Mouse (Mus musculus) limb, embryonic 13.5 days (tissue): Measurements from ENCODE around the gene Olfr1225. TPM values are rescaled to one million over a fixed set of nuclear protein-coding genes. Genes with fewer than 3 reads are reported as not detected.
"Not testable (repeated sequence)": the region's sequence is repeated elsewhere in the genome, so short reads cannot be mapped to it uniquely, and the experiment has no call there.

ENCODE experiments used
- ATAC-seq: fragments of 200-750 bp; cut with Nextera tagmentation; 2 replicates; pipeline ENCODE4 v1.8.0; 2017; ENCODE audit warnings: low read depth, moderate number of reproducible peaks, moderate TSS enrichment; ENCODE audit not compliant: low FRiP score
- H3K27ac ChIP-seq: fragments of 300-500 bp; sonication (generic); 2 replicates; pipeline ENCODE4 v1.5.1; 2015; ENCODE audit warnings: inconsistent platforms, mild to moderate bottlenecking, moderate library complexity
- H3K27me3 ChIP-seq: fragments of 300-500 bp; sonication (generic); 2 replicates; pipeline ENCODE4 v1.6.1; 2015; ENCODE audit warnings: mild to moderate bottlenecking, inconsistent platforms
- H3K36me3 ChIP-seq: fragments of 300-500 bp; sonication (generic); 2 replicates; pipeline ENCODE4 v1.6.1; 2015; ENCODE audit warnings: inconsistent platforms, mild to moderate bottlenecking, moderate library complexity
- H3K4me1 ChIP-seq: fragments of 300-500 bp; sonication (generic); 2 replicates; pipeline ENCODE4 v1.6.1; 2015; ENCODE audit warnings: inconsistent platforms
- H3K4me2 ChIP-seq: fragments of 300-500 bp; sonication (generic); replicated peaks from 2 replicates; pipeline ENCODE4 v1.6.1; 2015; ENCODE audit warnings: inconsistent platforms, mild to moderate bottlenecking, moderate library complexity
- H3K4me3 ChIP-seq: fragments of 300-500 bp; sonication (generic); 2 replicates; pipeline ENCODE4 v1.5.1; 2015; ENCODE audit warnings: moderate library complexity, mild to moderate bottlenecking, inconsistent platforms
- H3K9ac ChIP-seq: fragments of 300-500 bp; sonication (generic); 2 replicates; pipeline ENCODE4 v1.6.1; 2015; ENCODE audit warnings: mild to moderate bottlenecking, inconsistent platforms
- H3K9me3 ChIP-seq: fragments of 300-500 bp; sonication (generic); 2 replicates; pipeline ENCODE4 v1.6.1; 2016; ENCODE audit warnings: inconsistent platforms
- WGBS: fragments of 180-500 bp; shearing (Covaris S2); methylation state at CpG from one replicate; pipeline ENCODE4 v1.1.7; 2015; 5-methylcytosine and 5-hydroxymethylcytosine counted together
- polyA plus RNA-seq: library from polyadenylated mRNA; unstranded; fragments of >200 nt; fragmentation: Nextera tagmentation; extraction: Ambion mirVana; gene quantifications from 2 replicates; pipeline ENCODE4 v1.2.1, GENCODE M21; 2015

Gene Olfr1225
- polyA plus RNA-seq: not detected in 2 replicates

GRCm38 (mm10) chr2:89174569-89174968 is at the start of gene Olfr1225:
Gene Olfr1225, minus strand, starts transcription at chr2:89174669.
- Histone ChIP-seq H3K36me3 (no peaks in the 10 kb centered on the region), H3K9ac (no peak within 1 kb of the TSS), H3K27ac (no peak within 1 kb of the TSS), H3K27me3 (no peaks in the 10 kb centered on the region), H3K4me3 (no peak within 1 kb of the TSS), H3K9me3 (no peaks in the 10 kb centered on the region), H3K4me1 (no peaks in the 10 kb centered on the region), H3K4me2 (no peak within 1 kb of the TSS)
- 84% methylated on average over 1 of the region's 1 CpGs for WGBS
- ATAC-seq: no peak

GRCm38 (mm10) chr2:89199948-89200347 is 25.5 kb upstream of the Olfr1225 start, which contains the start of gene Olfr1226:
Gene Olfr1226, minus strand, starts transcription at chr2:89200048.
- 64% methylated on average over 2 of the region's 2 CpGs for WGBS
- no peak within 1 kb of the TSS for H3K4me3 ChIP-seq
- H3K4me1 ChIP-seq: no peaks in the 10 kb centered on the region
- H3K9me3 ChIP-seq: no peaks in the 10 kb centered on the region
- H3K27me3 ChIP-seq: no peaks in the 10 kb centered on the region
- H3K4me2 ChIP-seq: no peak within 1 kb of the TSS
- H3K9ac ChIP-seq: no peak within 1 kb of the TSS
- no peaks in the 10 kb centered on the region for H3K36me3 ChIP-seq
- H3K27ac ChIP-seq: no peak within 1 kb of the TSS
- no peak for ATAC-seq

- Histone ChIP-seq H3K9ac (no peak overlapping the region), H3K4me1 (no peaks in the 10 kb centered on the region), H3K4me3 (no peak overlapping the region), H3K27ac (no peak overlapping the region), H3K4me2 (no peak overlapping the region), H3K36me3 (no peaks in the 10 kb centered on the region), H3K9me3 (no peaks in the 10 kb centered on the region), H3K27me3 (no peaks in the 10 kb centered on the region)
- 61% methylated on average over 3 of the region's 3 CpGs for WGBS
- ATAC-seq: no peak
These were observed 22.0 kb upstream of the Olfr1225 start for GRCm38 (mm10) chr2:89196325-89196982.

DNA sequence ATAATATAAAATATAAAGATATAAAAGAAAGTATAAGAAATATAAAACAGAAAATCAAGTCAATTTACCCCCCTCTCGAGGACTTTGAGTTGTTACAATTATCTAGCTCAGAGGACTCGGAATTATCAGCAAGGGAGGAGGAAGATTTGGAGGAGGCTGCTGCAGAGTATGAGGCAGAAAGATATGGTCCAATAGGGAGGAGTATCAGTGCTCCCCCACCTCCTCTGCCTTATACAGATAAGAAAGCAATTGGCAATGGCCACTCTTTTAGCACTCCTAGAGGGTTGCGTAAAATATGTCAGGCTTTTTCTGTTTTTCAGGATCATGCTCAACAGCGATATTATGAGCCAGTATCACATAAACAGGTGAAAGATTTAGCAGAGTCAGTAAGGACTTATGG is 9.8 kb downstream of the Olfr1225 start:
- H3K4me3 ChIP-seq, H3K27ac ChIP-seq, H3K9me3 ChIP-seq, H3K4me2 ChIP-seq, ATAC-seq, H3K9ac ChIP-seq, H3K27me3 ChIP-seq, H3K36me3 ChIP-seq, H3K4me1 ChIP-seq: not testable (repeated sequence)
- 87% methylated on average over 4 of the region's 4 CpGs for WGBS

DNA sequence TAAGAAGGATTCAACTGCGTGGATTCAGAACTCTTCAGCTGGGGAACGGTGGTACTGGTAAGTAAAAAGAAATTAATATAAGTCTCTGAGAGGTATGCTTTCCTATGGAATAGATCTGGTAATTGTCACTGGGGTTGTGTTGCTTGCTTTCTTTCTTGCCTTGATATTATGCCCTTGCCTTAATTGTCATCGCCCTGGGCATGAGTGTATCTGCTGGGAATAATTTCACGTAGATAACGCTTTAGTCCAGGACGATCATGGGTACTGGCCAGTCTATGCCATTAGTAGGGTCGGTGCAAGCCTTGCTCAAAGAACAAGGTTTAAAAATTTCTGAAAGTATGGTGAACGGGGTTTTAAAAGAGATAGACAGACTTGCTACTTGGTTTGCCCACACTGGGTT is 10.5 kb downstream of the Olfr1225 start, which contains the start of gene Olfr1224-ps1:
Gene Olfr1224-ps1, minus strand, starts transcription at position 101 of the 400 bp plus-strand sequence.
- 90% methylated on average over 8 of the region's 8 CpGs for WGBS
- not testable (repeated sequence) for H3K4me3 ChIP-seq, H3K4me2 ChIP-seq, H3K9ac ChIP-seq, H3K36me3 ChIP-seq, H3K27me3 ChIP-seq, H3K4me1 ChIP-seq, H3K9me3 ChIP-seq, ATAC-seq, H3K27ac ChIP-seq

- Histone ChIP-seq H3K9me3 (no peaks in the 10 kb centered on the region), H3K4me3 (no peak within 1 kb of the TSS), H3K4me1 (no peaks in the 10 kb centered on the region), H3K27ac (no peak within 1 kb of the TSS), H3K27me3 (no peaks in the 10 kb centered on the region), H3K4me2 (no peak within 1 kb of the TSS), H3K36me3 (no peaks in the 10 kb centered on the region), H3K9ac (no peak within 1 kb of the TSS)
- no peak for ATAC-seq
- WGBS: 70% methylated on average over 1 of the region's 1 CpGs
These were observed 23.0 kb downstream of the Olfr1225 start, which contains the start of gene Olfr1223 for GRCm38 (mm10) chr2:89151460-89151859. Gene Olfr1223, minus strand, starts transcription at chr2:89151560.

GRCm38 (mm10) chr2:89132954-89133353 is 41.5 kb downstream of the Olfr1225 start, which contains the start of gene Olfr1222:
Gene Olfr1222, minus strand, starts transcription at chr2:89133054.
- H3K4me2 ChIP-seq: no peak within 1 kb of the TSS
- no peak within 1 kb of the TSS for H3K4me3 ChIP-seq
- H3K9ac ChIP-seq: no peak within 1 kb of the TSS
- H3K27me3 ChIP-seq: no peaks in the 10 kb centered on the region
- no peaks in the 10 kb centered on the region for H3K4me1 ChIP-seq
- H3K9me3 ChIP-seq: no peaks in the 10 kb centered on the region
- WGBS: 85% methylated on average over 3 of the region's 3 CpGs
- H3K27ac ChIP-seq: no peak within 1 kb of the TSS
- ATAC-seq: no peak
- no peaks in the 10 kb centered on the region for H3K36me3 ChIP-seq

Other genes with a start within 250 kb of the Olfr1225 start
- gene Olfr1211, start 236.6 kb downstream of the Olfr1225 start, polyA plus RNA-seq: not detected in 2 replicates
- gene Olfr1212, start 220.7 kb downstream of the Olfr1225 start, polyA plus RNA-seq: not detected in 2 replicates
- not detected in 2 replicates for gene Gm13762, start 194.4 kb downstream of the Olfr1225 start, polyA plus RNA-seq
- gene Olfr1214, start 182.0 kb downstream of the Olfr1225 start, polyA plus RNA-seq: not detected in 2 replicates
- gene Olfr1215, start 167.7 kb downstream of the Olfr1225 start, polyA plus RNA-seq: not detected in 2 replicates
- gene Olfr1216, start 156.3 kb downstream of the Olfr1225 start, polyA plus RNA-seq: not detected in 2 replicates
- not detected in 2 replicates for gene Olfr1217, start 142.6 kb downstream of the Olfr1225 start, polyA plus RNA-seq
- gene Olfr1218, start 113.5 kb downstream of the Olfr1225 start, polyA plus RNA-seq: not detected in 2 replicates
- gene Olfr1219, start 91.2 kb downstream of the Olfr1225 start, polyA plus RNA-seq: not detected in 2 replicates
- gene Olfr1220, start 67.8 kb downstream of the Olfr1225 start, polyA plus RNA-seq: not detected in 2 replicates
- gene Olfr1221, start 57.4 kb downstream of the Olfr1225 start, polyA plus RNA-seq: not detected in 2 replicates
- not detected in 2 replicates for gene Olfr1222, start 41.6 kb downstream of the Olfr1225 start, polyA plus RNA-seq
- gene Olfr1223, start 23.1 kb downstream of the Olfr1225 start, polyA plus RNA-seq: not detected in 2 replicates
- gene Olfr1224-ps1, start 10.6 kb downstream of the Olfr1225 start, polyA plus RNA-seq: not detected in 2 replicates
- not detected in 2 replicates for gene Olfr1226, start 25.4 kb upstream of the Olfr1225 start, polyA plus RNA-seq
- gene Olfr1228, start 79.4 kb upstream of the Olfr1225 start, polyA plus RNA-seq: not detected in 2 replicates
- gene Olfr1229, start 113.3 kb upstream of the Olfr1225 start, polyA plus RNA-seq: not detected in 2 replicates
- not detected in 2 replicates for gene Olfr1230, start 122.6 kb upstream of the Olfr1225 start, polyA plus RNA-seq
- gene Olfr1231, start 132.4 kb upstream of the Olfr1225 start, polyA plus RNA-seq: not detected in 2 replicates
- not detected in 2 replicates for gene Olfr1232, start 155.0 kb upstream of the Olfr1225 start, polyA plus RNA-seq
- gene Olfr1233, start 167.7 kb upstream of the Olfr1225 start, polyA plus RNA-seq: not detected in 2 replicates
- gene Olfr1234, start 190.2 kb upstream of the Olfr1225 start, polyA plus RNA-seq: not detected in 2 replicates
- not detected in 2 replicates for gene Olfr1238, start 235.0 kb upstream of the Olfr1225 start, polyA plus RNA-seq
- gene Olfr1239, start 245.7 kb upstream of the Olfr1225 start, polyA plus RNA-seq: not detected in 2 replicates